ENCODE assay signal across 8 mouse cellular contexts in the genomic region with DNA sequence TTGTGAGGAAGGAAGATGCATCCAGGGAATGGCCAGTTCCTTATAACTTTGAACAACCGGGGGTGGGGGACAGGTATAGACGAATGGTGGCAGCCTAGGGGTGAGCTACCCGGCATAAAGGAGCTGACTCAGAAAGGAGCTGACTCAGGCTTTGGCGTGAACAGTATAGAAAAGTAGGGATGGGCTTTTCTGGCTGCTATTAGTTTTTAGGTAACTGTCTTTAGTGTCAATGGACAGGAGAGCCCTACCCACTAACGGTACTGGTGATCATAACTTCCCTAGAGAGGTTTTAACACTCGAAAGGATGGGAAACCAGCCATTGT. TPM values are rescaled to one million over a fixed set of nuclear protein-coding genes. Genes with fewer than 3 reads are reported as not detected.
DNase-seq lines count a peak whose midpoint lies in the region; ATAC-seq and TF ChIP-seq lines count a peak whose summit lies in the region.

No protein-coding gene starts in this region.

- ATAC-seq in frontal cortex, adult (ENCODE audit: low TSS enrichment): peak; percentile 24
- ATAC-seq in forebrain, embryonic 11.5 days (replicated peaks; ENCODE audit: low FRiP score): peak; percentile 41
- ATAC-seq in liver, embryonic 13.5 days (ENCODE audit: low read depth): peak; percentile 14

- H3K79me2 ChIP-seq in C2C12 (ENCODE audit: control insufficient read depth, insufficient read depth): peaks cover 46% of the 10 kb centered on the region

- peak overlapping the region; percentile 78 for H3K4me2 ChIP-seq in forebrain, embryonic 11.5 days (ENCODE audit: low read depth, low read length, severe bottlenecking)
- H3K4me2 ChIP-seq in liver, embryonic 13.5 days: peak overlapping the region; percentile 99

- no peaks in the 10 kb centered on the region for H3K27me3 ChIP-seq in C2C12 (ENCODE audit: control insufficient read depth, insufficient read depth, insufficient read length)
- no peaks in the 10 kb centered on the region for H3K27me3 ChIP-seq in forebrain, embryonic 11.5 days (ENCODE audit: control insufficient read depth, insufficient read depth, low read length)
- no peaks in the 10 kb centered on the region for H3K27me3 ChIP-seq in liver, embryonic 13.5 days

- peak overlapping the region; percentile 80 for H3K9ac ChIP-seq in forebrain, embryonic 11.5 days (ENCODE audit: low read length)
- peak overlapping the region; percentile 96 for H3K9ac ChIP-seq in liver, embryonic 13.5 days

- H3K36me3 ChIP-seq in C2C12 (ENCODE audit: control insufficient read depth, insufficient read depth): peaks cover 5% of the 10 kb centered on the region
- H3K36me3 ChIP-seq in forebrain, embryonic 11.5 days (ENCODE audit: control insufficient read depth, insufficient read depth, low read length): no peaks in the 10 kb centered on the region
- H3K36me3 ChIP-seq in liver, embryonic 13.5 days: no peaks in the 10 kb centered on the region

- no peaks in the 10 kb centered on the region; the same call in 1 of the 2 replicates for H3K4me1 ChIP-seq in forebrain, embryonic 11.5 days (replicated peaks; ENCODE audit: control insufficient read depth, insufficient read depth, low read length)
- H3K4me1 ChIP-seq in liver, embryonic 13.5 days (replicated peaks): peaks cover 38% of the 10 kb centered on the region

- H3K9me3 ChIP-seq in forebrain, embryonic 11.5 days (ENCODE audit: control insufficient read depth, low read length): no peaks in the 10 kb centered on the region
- H3K9me3 ChIP-seq in liver, embryonic 13.5 days (replicated peaks): no peaks in the 10 kb centered on the region

- peak overlapping the region; percentile 83 for H3K27ac ChIP-seq in forebrain, embryonic 11.5 days (ENCODE audit: low read depth, low read length)
- peak overlapping the region; percentile 91 for H3K27ac ChIP-seq in liver, embryonic 13.5 days

- peak overlapping the region; percentile 84 for H3K4me3 ChIP-seq in C2C12 (ENCODE audit: insufficient read depth, poor library complexity, severe bottlenecking)
- peak overlapping the region; percentile 89 for H3K4me3 ChIP-seq in forebrain, embryonic 11.5 days (ENCODE audit: low read depth, low read length)
- H3K4me3 ChIP-seq in liver, embryonic 13.5 days (replicated peaks): peak overlapping the region; percentile 100

- TF ChIP-seq CTCF in C2C12 (IDR thresholded peaks at IDR 0.05; ENCODE audit: control insufficient read depth, insufficient read depth, insufficient read length): no peak

- H3K79me3 ChIP-seq in C2C12 (ENCODE audit: low read depth): peaks cover 34% of the 10 kb centered on the region

- no peak for DNase-seq in frontal cortex, postnatal 25 days (ENCODE audit: low spot score in 2 of 2)
- DNase-seq in forebrain, embryonic 11.5 days (ENCODE audit: low spot score): no peak
- no peak for DNase-seq in liver, embryonic 13.5 days
- DNase-seq in urinary bladder, postnatal 10 days (ENCODE audit: low spot score): no peak
- no peak for DNase-seq in adrenal gland, adult 8-10 months
- DNase-seq in layer of hippocampus, adult 11-12 months (ENCODE audit: low spot score): no peak

- WGBS in forebrain, embryonic 11.5 days: 5% methylated on average over 6 of the region's 6 CpGs
- WGBS in liver, embryonic 13.5 days (ENCODE audit: insufficient replicate concordance): 1% methylated on average over 6 of the region's 6 CpGs

- H3ac ChIP-seq in C2C12 (ENCODE audit: control insufficient read depth, insufficient read length, low read depth): peak overlapping the region; percentile 78

TF ChIP-seq in C2C12, 6 proteins besides CTCF, POLR2A, EP300 and RAD21:
- no peak for TF ChIP-seq MYOG (IDR thresholded peaks at IDR 0.05; ENCODE audit: control insufficient read depth, extremely low read depth, insufficient read length)
- no peak for TF ChIP-seq MAX (IDR thresholded peaks at IDR 0.05)
- TF ChIP-seq CEBPB (IDR thresholded peaks at IDR 0.05; ENCODE audit: low read depth): no peak
- no peak for TF ChIP-seq USF1 (IDR thresholded peaks at IDR 0.05; ENCODE audit: low read depth)
TF ChIP-seq in C2C12: peak in this region for 0.

RNA-seq across cellular contexts. Expression of a gene that starts 0.9 kb away (rescaled TPM):
- 39.8 TPM for polyA plus RNA-seq in C2C12 (2012; fragmentation: generic; extraction: Trizol)
- polyA plus RNA-seq in forebrain, embryonic 11.5 days (2014; fragmentation: Nextera tagmentation; extraction: Ambion mirVana): 28.4 and 28.9 TPM in 2 replicates
- polyA plus RNA-seq in liver, embryonic 13.5 days (2015; fragmentation: Nextera tagmentation; extraction: Ambion mirVana): 20.1 and 22.2 TPM in 2 replicates
- total RNA-seq in adrenal gland, adult 8-10 months (2022): 10 to 100 TPM; 50.4 to 57.7 (median 54.3) TPM
